Mouse (Mus musculus) WW6 (cell line): ENCODE measurements around the gene Plekhn1.

Source experiments
- DNase-seq: peaks from one replicate; pipeline ENCODE4 v3.0.0-alpha.2; 2013; ENCODE audit warnings: low read depth, low spot score

Plekhn1 gene

GRCm38 (mm10) chr4:156185950-156186850 lies 48.5 kb downstream of the Plekhn1 start:
- no peak for DNase-seq

GRCm38 (mm10) chr4:156185456-156185949 lies 49.2 kb downstream of the Plekhn1 start:
- DNase-seq, result no peak

GRCm38 (mm10) chr4:156184291-156184954 lies 50.2 kb downstream of the Plekhn1 start:
- DNase-seq, result no peak

- no peak for DNase-seq
Measured at GRCm38 (mm10) chr4:156183747-156184146, 50.9 kb downstream of the Plekhn1 start.

GRCm38 (mm10) chr4:156177630-156178029 lies 57.0 kb downstream of the Plekhn1 start:
- DNase-seq, result no peak

GRCm38 (mm10) chr4:156171828-156172227 lies 62.8 kb downstream of the Plekhn1 start:
- no peak for DNase-seq
